Mouse (Mus musculus) cerebellum, adult 9-11 months (tissue): ENCODE measurements around the gene Gm13101.
"Not testable (repeated sequence)": the region's sequence is repeated elsewhere in the genome, so short reads cannot be mapped to it uniquely, and the experiment has no call there.

Experiments used
- DNase-seq: peaks from one replicate; pipeline ENCODE4 v3.0.0; 2022

Gm13101 gene

DNA sequence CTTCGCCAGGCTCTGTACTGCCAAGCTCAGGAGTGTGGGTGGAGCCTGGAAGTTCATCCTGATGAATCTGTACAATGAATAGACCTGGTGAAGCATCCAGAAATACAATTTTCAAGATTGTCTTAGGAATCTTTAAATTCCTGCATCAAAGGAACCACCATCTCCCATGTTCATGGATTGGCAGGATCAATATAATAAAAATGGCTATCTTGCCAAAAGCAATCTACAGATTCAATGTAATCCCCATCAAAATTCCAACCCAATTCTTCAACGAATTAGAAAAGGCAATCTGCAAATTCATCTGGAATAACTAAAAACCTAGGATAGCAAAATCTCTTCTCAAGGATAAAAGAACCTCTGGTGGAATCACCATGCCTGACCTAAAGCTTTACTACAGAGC, at the start of gene Gm13101:
Gene Gm13101 (minus strand): TSS at position 101 of the 400 bp plus-strand sequence.
- DNase-seq = not testable (repeated sequence)

DNA sequence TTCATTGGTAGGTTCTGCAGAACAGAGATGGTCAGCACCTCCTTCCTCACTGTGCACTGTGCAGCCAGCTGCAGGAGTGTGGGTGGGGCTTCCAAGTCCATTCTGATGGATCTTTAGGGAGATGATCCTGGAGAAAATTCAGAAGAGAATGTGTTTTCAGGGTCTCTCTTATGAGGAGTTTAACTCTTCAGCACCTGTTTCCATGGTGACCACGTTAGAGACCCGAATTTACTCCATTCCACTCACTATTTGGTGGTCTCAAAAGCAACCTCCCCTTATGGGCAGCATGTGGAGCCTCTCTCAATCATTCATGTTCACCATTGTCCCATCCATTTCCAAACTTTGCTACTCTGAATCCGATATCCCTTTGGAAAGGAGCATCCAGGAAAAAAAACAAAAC, 27.5 kb upstream of the Gm13101 start, which contains the start of gene Pramef17:
Gene Pramef17 (minus strand): TSS at position 101 of the 400 bp plus-strand sequence.
- DNase-seq = not testable (repeated sequence)

GRCm38 (mm10) chr4:143988126-143988525, 21.4 kb upstream of the Gm13101 start:
- DNase-seq = peak; percentile 58

- DNase-seq = peak; percentile 42
Observed at GRCm38 (mm10) chr4:143987475-143987941, 20.8 kb upstream of the Gm13101 start.

DNA sequence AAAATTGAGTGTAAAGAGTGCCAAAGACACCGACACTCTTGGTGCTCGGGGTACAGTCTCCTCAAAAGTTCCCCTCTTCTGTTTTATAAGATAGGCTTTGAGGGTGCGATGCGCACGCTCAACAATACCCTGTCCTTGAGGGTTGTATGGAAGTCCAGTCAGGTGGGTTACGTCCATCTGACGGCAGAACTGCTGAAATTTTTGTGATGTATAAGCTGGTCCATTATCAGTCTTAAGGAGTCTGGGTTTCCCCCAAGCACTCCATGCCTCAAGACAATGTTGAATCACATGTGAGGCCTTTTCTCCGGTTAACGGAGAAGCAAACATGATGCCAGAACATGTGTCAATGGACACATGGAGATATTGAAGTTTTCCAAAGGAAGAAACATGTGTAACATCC, 19.0 kb upstream of the Gm13101 start:
- peak; percentile 41 for DNase-seq

DNA sequence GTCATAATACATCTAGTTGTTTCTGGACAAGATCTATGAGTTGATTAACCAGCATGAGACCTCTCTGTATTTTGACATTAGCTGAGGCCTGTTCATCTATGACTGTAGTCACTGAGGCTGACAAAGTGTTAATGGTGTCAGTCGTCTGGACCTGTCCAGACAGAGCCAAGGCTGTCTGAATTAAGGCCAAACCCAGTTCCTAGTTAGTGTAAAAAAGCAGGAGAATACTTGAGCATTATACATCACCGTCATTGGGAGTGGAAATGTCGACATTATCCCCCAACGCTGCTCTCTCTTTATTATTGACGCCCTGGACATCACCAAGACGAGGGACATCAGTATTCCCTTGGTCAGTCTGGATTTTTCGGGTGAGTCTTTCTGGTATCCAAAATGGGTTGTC, 18.4 kb upstream of the Gm13101 start:
- peak; percentile 14 for DNase-seq

GRCm38 (mm10) chr4:143983446-143983845, 16.7 kb upstream of the Gm13101 start:
- not testable (repeated sequence) for DNase-seq

DNA sequence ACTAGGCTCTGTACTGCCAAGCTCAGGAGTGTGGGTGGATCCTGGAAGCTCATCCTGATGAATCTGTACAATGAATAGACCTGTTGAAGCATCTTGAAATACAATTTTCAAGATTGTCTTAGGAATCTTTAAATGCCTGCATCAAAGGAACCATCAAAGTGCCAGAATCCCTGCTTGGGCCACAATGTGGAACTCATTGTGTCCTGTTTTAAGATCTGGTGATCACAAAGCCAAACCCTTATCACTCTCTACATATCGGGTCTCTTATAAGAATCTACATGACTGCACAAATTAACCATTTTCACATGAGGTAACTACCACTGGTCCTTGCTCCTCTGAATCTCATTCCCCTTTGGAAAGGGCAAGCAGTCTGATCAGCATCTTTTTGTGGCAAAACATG, 15.8 kb downstream of the Gm13101 start, which contains the start of gene Pramef25:
Gene Pramef25 (minus strand): TSS at position 101 of the 400 bp plus-strand sequence.
- not testable (repeated sequence) for DNase-seq
